Mouse (Mus musculus): ENCODE measurements around the gene Hif3a.

DNA sequence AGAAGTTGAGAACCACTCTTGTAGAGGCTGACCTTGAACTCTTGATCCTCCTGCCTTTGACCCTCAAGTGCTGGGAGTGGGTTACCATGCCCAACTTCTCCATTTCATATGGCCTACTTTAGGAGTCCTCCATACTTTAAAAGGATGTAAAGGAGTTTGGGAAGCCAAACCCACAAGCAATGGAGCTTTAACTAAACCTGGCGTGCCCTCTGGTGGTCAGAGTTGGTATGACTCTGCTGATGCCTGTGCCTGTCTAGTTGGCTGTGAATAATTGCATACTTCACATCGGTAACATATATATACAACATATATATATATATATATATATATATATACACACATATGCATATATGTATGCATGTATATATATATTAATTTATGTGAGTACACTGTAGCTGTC is 4.2 kb upstream of the Hif3a start:
- no peak for TF ChIP-seq POLR2A (IDR thresholded peaks at IDR 0.05; ENCODE audit: borderline replicate concordance, extremely low read depth, low read depth, low read length)
- TF ChIP-seq CTCF (IDR thresholded peaks at IDR 0.05; ENCODE audit: insufficient read depth, low read length) = peak; percentile 94

All from lung, adult 2 months (tissue).